Mouse (Mus musculus) MEL (cell line): ENCODE measurements around the gene Iqsec1.

Source experiments
- CHD2 ChIP-seq: IDR thresholded peaks from 2 replicates; pipeline ENCODE4 v1.6.1; 2011; ENCODE audit warnings: low read length, improper control_type of control experiment
- CTCF ChIP-seq, 3 experiments: IDR thresholded peaks in 2 of 3; conservative IDR thresholded peaks in 1 of 3; 2 replicates each; pipeline ENCODE4 v1.5.1; 2011 to 2012; ENCODE audit warnings: low read length in 3 of 3, low read depth in 2 of 3, mild to moderate bottlenecking in 2 of 3, improper control_type of control experiment in 1 of 3, inconsistent platforms in 1 of 3, mixed read lengths in 1 of 3, moderate library complexity in 1 of 3; ENCODE audit not compliant: control insufficient read depth in 1 of 3, insufficient read depth in 1 of 3, poor library complexity in 1 of 3, severe bottlenecking in 1 of 3
- E2F4 ChIP-seq: IDR thresholded peaks from 2 replicates; pipeline ENCODE4 v1.6.1; 2011; ENCODE audit warnings: low read depth, low read length, improper control_type of control experiment, borderline replicate concordance
- EP300 ChIP-seq, 2 experiments: IDR thresholded peaks; 2 replicates each; pipeline ENCODE4 v1.6.1; 2011; ENCODE audit warnings: improper control_type of control experiment in 2 of 2, low read length in 2 of 2, low read depth in 1 of 2, mild to moderate bottlenecking in 1 of 2
- HCFC1 ChIP-seq: IDR thresholded peaks from 2 replicates; pipeline ENCODE4 v1.6.1; 2012; ENCODE audit warnings: low read depth, mild to moderate bottlenecking, inconsistent platforms, low read length, improper control_type of control experiment, moderate library complexity
- MEF2A ChIP-seq: IDR thresholded peaks from 2 replicates; pipeline ENCODE4 v1.6.1; 2014; ENCODE audit warnings: low read depth, mild to moderate bottlenecking, inconsistent platforms, low read length, improper control_type of control experiment; ENCODE audit not compliant: poor library complexity, insufficient replicate concordance, severe bottlenecking; ENCODE audit errors: extremely low read depth
- POLR2AphosphoS2 ChIP-seq: IDR thresholded peaks from 2 replicates; pipeline ENCODE4 v1.6.1; 2011; ENCODE audit warnings: low read length, improper control_type of control experiment
- POLR2AphosphoS5 ChIP-seq: IDR thresholded peaks from 2 replicates; pipeline ENCODE4 v1.6.1; 2012; ENCODE audit warnings: low read depth, borderline replicate concordance, mild to moderate bottlenecking, inconsistent platforms, low read length, moderate library complexity, mixed read lengths
- RCOR1 ChIP-seq: IDR thresholded peaks from 2 replicates; pipeline ENCODE4 v1.6.1; 2012; ENCODE audit warnings: low read depth, mild to moderate bottlenecking, inconsistent platforms, low read length, improper control_type of control experiment
- UBTF ChIP-seq: IDR thresholded peaks from 2 replicates; pipeline ENCODE4 v1.6.1; 2012; ENCODE audit warnings: low read depth, mild to moderate bottlenecking, inconsistent platforms, low read length, improper control_type of control experiment, moderate library complexity, borderline replicate concordance; ENCODE audit not compliant: insufficient read depth
- USF1 ChIP-seq: IDR thresholded peaks from 2 replicates; pipeline ENCODE4 v1.6.1; 2014; ENCODE audit warnings: low read depth, mild to moderate bottlenecking, inconsistent platforms, low read length, improper control_type of control experiment, moderate library complexity
- USF2 ChIP-seq, 2 experiments: IDR thresholded peaks; 2 replicates each; pipeline ENCODE4 v1.6.1; 2011 to 2012; ENCODE audit warnings: improper control_type of control experiment in 2 of 2, low read length in 2 of 2, borderline replicate concordance in 1 of 2, inconsistent platforms in 1 of 2, low read depth in 1 of 2, mild to moderate bottlenecking in 1 of 2; ENCODE audit not compliant: insufficient read depth in 1 of 2
- ZKSCAN1 ChIP-seq: IDR thresholded peaks from 2 replicates; pipeline ENCODE4 v1.6.1; 2012; ENCODE audit warnings: low read depth, mild to moderate bottlenecking, inconsistent platforms, low read length, improper control_type of control experiment, moderate library complexity
- ZMIZ1 ChIP-seq: IDR thresholded peaks from 2 replicates; pipeline ENCODE4 v1.6.1; 2012; ENCODE audit warnings: low read depth, mild to moderate bottlenecking, inconsistent platforms, low read length, improper control_type of control experiment, moderate library complexity

DNA sequence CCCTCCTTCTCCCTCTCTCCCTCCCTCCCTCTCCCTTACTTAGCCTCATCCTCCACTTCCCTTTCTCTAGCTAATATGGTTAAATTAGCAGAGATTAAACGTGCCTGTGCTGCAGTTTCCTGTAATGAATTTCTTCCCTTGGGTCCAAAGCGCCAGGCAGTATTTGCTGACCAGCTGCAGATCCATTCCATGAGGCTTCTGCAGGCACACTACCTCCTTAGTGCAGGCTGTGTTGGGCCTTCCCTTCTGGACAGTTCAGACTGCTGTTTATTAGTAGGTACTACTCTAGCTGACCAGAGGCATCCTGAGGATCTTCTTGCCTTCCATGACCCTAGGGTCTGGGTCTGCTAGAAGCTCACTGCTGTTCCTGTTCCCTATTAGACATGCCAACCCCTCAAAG, 72.9 kb downstream of the Iqsec1 start:
- TF ChIP-seq POLR2AphosphoS5 (no peak), CTCF (IDR thresholded peaks at IDR 0.05 in 2 of 3, conservative IDR thresholded peaks at IDR 0.05 in 1 of 3; ENCODE audit: control insufficient read depth in 1 of 3, insufficient read depth in 1 of 3, low read depth in 2 of 3, low read length in 3 of 3, poor library complexity in 1 of 3, severe bottlenecking in 1 of 3) (no peak), MEF2A (no peak), EP300 (IDR thresholded peaks at IDR 0.05; ENCODE audit: low read depth in 1 of 2, low read length in 2 of 2) (no peak), ZMIZ1 (no peak), E2F4 (no peak), USF2 (IDR thresholded peaks at IDR 0.05; ENCODE audit: borderline replicate concordance in 1 of 2, insufficient read depth in 1 of 2, low read depth in 1 of 2, low read length in 2 of 2) (no peak), CHD2 (no peak), UBTF (no peak), RCOR1 (no peak), HCFC1 (no peak), ZKSCAN1 (no peak), USF1 (no peak), POLR2AphosphoS2 (no peak)
